Mouse (Mus musculus) C2C12 (cell line): Measurements from ENCODE around the gene Rap1gds1. TPM values are rescaled to one million over a fixed set of nuclear protein-coding genes. Genes with fewer than 3 reads are reported as not detected.

Experiments used
- H3K27me3 ChIP-seq: one replicate; pipeline ENCODE4 v1.6.1; 2011; ENCODE audit not compliant: control insufficient read depth, insufficient read depth, insufficient read length
- H3K36me3 ChIP-seq: one replicate; pipeline ENCODE4 v1.6.1; 2011; ENCODE audit not compliant: control insufficient read depth, insufficient read depth
- H3K4me3 ChIP-seq: one replicate; pipeline ENCODE4 v1.5.1; 2011; ENCODE audit warnings: mild to moderate bottlenecking, control low read depth; ENCODE audit not compliant: poor library complexity, insufficient read depth, severe bottlenecking
- H3K79me2 ChIP-seq: one replicate; pipeline ENCODE4 v1.6.1; 2011; ENCODE audit not compliant: control insufficient read depth, insufficient read depth
- H3K79me3 ChIP-seq: one replicate; pipeline ENCODE4 v1.6.1; 2011; ENCODE audit warnings: low read depth, control low read depth
- H3ac ChIP-seq: one replicate; pipeline ENCODE3; 2011; ENCODE audit warnings: low read depth; ENCODE audit not compliant: control insufficient read depth, insufficient read length
- CEBPB ChIP-seq: IDR thresholded peaks from one replicate; pipeline ENCODE4 v1.6.1; 2011; ENCODE audit warnings: low read depth, mild to moderate bottlenecking, control low read depth, moderate library complexity
- CTCF ChIP-seq: IDR thresholded peaks from one replicate; pipeline ENCODE4 v1.5.1; 2011; ENCODE audit not compliant: control insufficient read depth, insufficient read depth, insufficient read length
- FOSL1 ChIP-seq: IDR thresholded peaks from one replicate; pipeline ENCODE4 v1.8.0; 2011; ENCODE audit warnings: mild to moderate bottlenecking, low read length; ENCODE audit not compliant: poor library complexity, insufficient read depth, severe bottlenecking
- MAX ChIP-seq: IDR thresholded peaks from one replicate; pipeline ENCODE4 v1.6.1; 2011; ENCODE audit warnings: mild to moderate bottlenecking, control low read depth
- MYOD1 ChIP-seq: IDR thresholded peaks from one replicate; pipeline ENCODE4 v1.6.1; 2011; ENCODE audit warnings: low read depth; ENCODE audit not compliant: control insufficient read depth, insufficient read length
- MYOG ChIP-seq: IDR thresholded peaks from one replicate; pipeline ENCODE4 v1.6.1; 2011; ENCODE audit not compliant: control insufficient read depth, insufficient read length; ENCODE audit errors: extremely low read depth
- USF1 ChIP-seq: IDR thresholded peaks from one replicate; pipeline ENCODE4 v1.6.1; 2011; ENCODE audit warnings: low read depth, mild to moderate bottlenecking, control low read depth, moderate library complexity
- polyA plus RNA-seq: library from polyadenylated mRNA; unstranded; fragments of >200 nt; fragmentation: generic; extraction: Trizol; gene quantifications from one replicate; pipeline ENCODE4 v1.2.1, GENCODE M21; 2012; ENCODE audit warnings: missing spikeins

The Rap1gds1 gene
- polyA plus RNA-seq, 1 experiment, result 29.1 TPM

GRCm38 (mm10) chr3:139025077-139025476 lies 49.9 kb downstream of the Rap1gds1 start:
- Histone ChIP-seq H3K4me3 (no peak overlapping the region), H3ac (no peak overlapping the region), H3K79me3 (peaks cover 12% of the 10 kb centered on the region), H3K36me3 (peaks cover 13% of the 10 kb centered on the region), H3K79me2 (peaks cover 35% of the 10 kb centered on the region), H3K27me3 (no peaks in the 10 kb centered on the region)
- TF ChIP-seq MYOD1 (no peak), CTCF (no peak)

- TF ChIP-seq MYOG (no peak), CEBPB (no peak), FOSL1 (no peak), MAX (no peak), USF1 (no peak), CTCF (no peak), MYOD1 (no peak)
- H3K27me3 ChIP-seq, result no peaks in the 10 kb centered on the region
- H3K4me3 ChIP-seq, result no peak overlapping the region
- H3K36me3 ChIP-seq, result peaks cover 16% of the 10 kb centered on the region
- H3K79me2 ChIP-seq, result peaks cover 31% of the 10 kb centered on the region
- H3K79me3 ChIP-seq, result peaks cover 12% of the 10 kb centered on the region
- H3ac ChIP-seq, result no peak overlapping the region
These were observed 51.4 kb downstream of the Rap1gds1 start for GRCm38 (mm10) chr3:139023585-139023984.

GRCm38 (mm10) chr3:139012352-139012751 lies 62.6 kb downstream of the Rap1gds1 start:
- peaks cover 22% of the 10 kb centered on the region for H3K36me3 ChIP-seq
- H3K4me3 ChIP-seq, result no peak overlapping the region
- no peak for TF ChIP-seq CTCF
- TF ChIP-seq FOSL1, result no peak
- TF ChIP-seq MAX, result no peak
- TF ChIP-seq MYOG, result no peak
- no peak for TF ChIP-seq MYOD1
- no peak for TF ChIP-seq CEBPB
- no peak for TF ChIP-seq USF1
- H3K27me3 ChIP-seq, result no peaks in the 10 kb centered on the region
- peaks cover 2% of the 10 kb centered on the region for H3K79me3 ChIP-seq
- H3K79me2 ChIP-seq, result no peaks in the 10 kb centered on the region
- no peak overlapping the region for H3ac ChIP-seq

DNA sequence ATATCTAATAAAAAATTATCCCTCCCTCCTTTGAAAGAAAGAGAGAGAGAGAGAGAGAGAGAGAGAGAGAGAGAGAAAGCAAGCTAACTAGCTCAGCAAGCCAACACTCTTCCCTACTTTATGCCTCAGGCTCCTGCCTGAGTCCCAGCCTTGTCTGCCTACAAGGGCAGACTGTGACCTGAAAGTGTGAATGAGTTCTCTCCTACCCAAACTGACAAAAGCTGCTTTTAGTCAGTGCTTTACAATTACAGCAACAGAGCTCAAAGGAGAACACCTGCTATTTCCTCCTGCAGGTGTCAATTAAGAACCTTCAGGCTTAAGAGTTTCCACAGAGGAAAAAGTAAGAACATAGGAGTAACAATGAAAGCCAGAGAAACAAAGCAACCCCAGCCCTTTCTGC lies 69.3 kb downstream of the Rap1gds1 start:
- Histone ChIP-seq H3K79me3 (peaks cover 2% of the 10 kb centered on the region), H3K36me3 (no peaks in the 10 kb centered on the region), H3K27me3 (no peaks in the 10 kb centered on the region), H3ac (no peak overlapping the region), H3K79me2 (no peaks in the 10 kb centered on the region), H3K4me3 (no peak overlapping the region)
- TF ChIP-seq USF1 (no peak), MYOG (no peak), MYOD1 (no peak), CEBPB (no peak), FOSL1 (no peak), CTCF (no peak), MAX (no peak)

DNA sequence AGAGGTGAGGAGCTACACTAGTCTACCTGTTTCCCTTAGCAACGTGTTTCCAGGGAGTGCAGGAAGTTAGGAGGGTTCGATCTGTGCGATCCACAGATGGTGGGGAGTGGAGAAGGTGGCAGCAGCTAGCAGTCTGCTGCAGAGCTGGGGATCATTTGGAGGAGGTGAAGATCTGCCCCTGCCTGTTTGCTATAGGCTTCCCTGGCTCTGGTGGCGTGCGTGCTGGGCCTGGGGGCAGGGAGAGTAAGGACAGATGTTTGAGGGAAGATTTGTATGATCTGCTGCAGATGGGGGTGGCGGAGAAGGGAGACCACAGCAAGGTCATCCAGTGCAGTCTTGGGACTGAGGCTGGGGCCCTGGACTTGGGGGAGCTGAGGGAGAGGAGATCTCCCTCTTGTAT lies 72.2 kb downstream of the Rap1gds1 start:
- no peak for TF ChIP-seq FOSL1
- no peak for TF ChIP-seq USF1
- no peak for TF ChIP-seq CEBPB
- no peak for TF ChIP-seq MAX
- no peak for TF ChIP-seq MYOG
- TF ChIP-seq CTCF, result no peak
- TF ChIP-seq MYOD1, result no peak
- no peak overlapping the region for H3K4me3 ChIP-seq
- H3K79me2 ChIP-seq, result no peaks in the 10 kb centered on the region
- no peaks in the 10 kb centered on the region for H3K27me3 ChIP-seq
- H3K79me3 ChIP-seq, result no peaks in the 10 kb centered on the region
- no peak overlapping the region for H3ac ChIP-seq
- peaks cover 5% of the 10 kb centered on the region for H3K36me3 ChIP-seq

DNA sequence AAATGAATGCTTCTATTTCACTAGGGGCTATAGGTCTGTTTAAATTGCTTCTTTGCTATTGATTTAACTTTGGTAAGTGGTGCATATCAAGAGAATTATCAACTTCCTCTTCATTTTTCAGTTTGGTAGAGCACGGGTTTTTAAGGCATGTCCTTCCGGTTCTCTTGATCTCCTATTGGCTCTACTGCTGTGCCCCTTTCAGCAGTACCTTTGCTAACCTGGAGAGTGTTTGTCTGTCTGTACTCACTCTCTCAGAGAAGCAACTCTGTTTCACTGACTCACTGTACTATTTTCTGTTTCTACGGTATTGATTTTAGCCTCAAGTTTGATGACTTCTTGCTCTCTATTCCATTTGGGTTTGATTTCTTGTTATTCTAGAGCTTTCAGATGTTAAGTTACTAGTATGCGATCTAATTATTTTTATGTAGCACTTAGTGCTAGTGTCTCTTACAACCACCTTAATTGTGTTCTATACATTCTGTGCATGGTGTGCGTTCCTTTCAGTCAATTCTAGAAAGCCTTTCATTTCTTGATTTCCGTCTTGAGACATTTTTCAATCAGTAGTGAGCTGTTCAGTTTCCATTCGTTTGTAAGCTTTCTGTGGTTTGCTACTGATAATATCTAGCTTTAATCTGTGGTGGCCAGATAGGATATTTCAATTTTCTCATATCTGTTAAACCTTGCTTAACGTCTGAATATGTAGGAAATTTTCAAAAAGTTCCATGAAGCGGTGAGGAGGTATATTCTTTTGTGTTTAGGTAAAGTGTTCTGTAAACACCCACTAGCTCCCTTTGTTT lies 74.7 kb downstream of the Rap1gds1 start:
- no peaks in the 10 kb centered on the region for H3K79me2 ChIP-seq
- TF ChIP-seq MYOG (no peak), MAX (no peak), MYOD1 (no peak), USF1 (no peak), CTCF (no peak), FOSL1 (no peak)

More for the DNA sequence above, 74.7 kb downstream of the Rap1gds1 start:
- Histone ChIP-seq H3K4me3 (no peak overlapping the region), H3K79me3 (peaks cover 1% of the 10 kb centered on the region), H3K27me3 (no peaks in the 10 kb centered on the region), H3K36me3 (peaks cover 19% of the 10 kb centered on the region), H3ac (no peak overlapping the region)
